Mouse (Mus musculus): Measurements from ENCODE around the gene Dnajb8. TPM values are rescaled to one million over a fixed set of nuclear protein-coding genes. Genes with fewer than 3 reads are reported as not detected.
A peak's percentile ranks its signal among the peaks of the same experiment; 100 is the strongest.

Gene Dnajb8
- polyA plus RNA-seq, 1 experiment from 2014 or later, result not detected

GRCm38 (mm10) chr6:88196054-88196732, 25.9 kb upstream of the Dnajb8 start:
- WGBS, result 3% methylated on average over 33 of the region's 33 CpGs
- Histone ChIP-seq H3K4me1 (ENCODE audit: control insufficient read depth in 2 of 2, insufficient read depth in 2 of 2, low read length in 2 of 2) (peaks cover 14 to 42% of the 10 kb centered on the region in 2 experiments; a peak in 3 of 4 replicates), H3K27ac (replicated peaks in 1 of 2; ENCODE audit: control insufficient read depth in 1 of 2, insufficient read depth in 1 of 2, low read depth in 2 of 2, low read length in 2 of 2) (peak overlapping the region; percentile 13 to 48; a peak in 1 of 4 replicates), H3K9me3 (ENCODE audit: control insufficient read depth, low read length) (no peaks in the 10 kb centered on the region), H3K4me2 (ENCODE audit: low read length) (peak overlapping the region; percentile 79), H3K27me3 (ENCODE audit: control insufficient read depth, insufficient read depth, low read length) (peaks cover 93% of the 10 kb centered on the region), H3K4me3 (ENCODE audit: control insufficient read depth in 1 of 2, insufficient read depth in 1 of 2, low read depth in 1 of 2, low read length in 2 of 2) (peak overlapping the region; percentile 54 to 56), H3K36me3 (ENCODE audit: control insufficient read depth, insufficient read depth, low read length) (no peaks in the 10 kb centered on the region), H3K9ac (ENCODE audit: low read length) (peak overlapping the region; percentile 57)
- ATAC-seq (ENCODE audit: insufficient number of reproducible peaks, insufficient read depth, low FRiP score, low read depth), result no peak

- WGBS, result under 1% methylated on average over 38 of the region's 44 CpGs
Measured at GRCm38 (mm10) chr6:88196733-88197312, 25.2 kb upstream of the Dnajb8 start.

GRCm38 (mm10) chr6:88197313-88198069, 24.6 kb upstream of the Dnajb8 start:
- H3K9me3 ChIP-seq (ENCODE audit: control insufficient read depth, low read length), result no peaks in the 10 kb centered on the region
- H3K4me3 ChIP-seq (ENCODE audit: control insufficient read depth in 1 of 2, insufficient read depth in 1 of 2, low read depth in 1 of 2, low read length in 2 of 2), result peak overlapping the region; percentile 54 to 56
- H3K4me1 ChIP-seq (ENCODE audit: control insufficient read depth in 2 of 2, insufficient read depth in 2 of 2, low read length in 2 of 2), result peaks cover 16 to 42% of the 10 kb centered on the region in 2 experiments; a peak in 3 of 4 replicates
- peaks cover 93% of the 10 kb centered on the region for H3K27me3 ChIP-seq (ENCODE audit: control insufficient read depth, insufficient read depth, low read length)
- no peaks in the 10 kb centered on the region for H3K36me3 ChIP-seq (ENCODE audit: control insufficient read depth, insufficient read depth, low read length)
- H3K9ac ChIP-seq (ENCODE audit: low read length), result peak overlapping the region; percentile 73
- ATAC-seq (ENCODE audit: insufficient number of reproducible peaks, insufficient read depth, low FRiP score, low read depth), result no peak
- 2% methylated on average over 35 of the region's 39 CpGs for WGBS
- H3K4me2 ChIP-seq (ENCODE audit: low read length), result peak overlapping the region; percentile 79
- H3K27ac ChIP-seq (replicated peaks in 1 of 2; ENCODE audit: control insufficient read depth in 1 of 2, insufficient read depth in 1 of 2, low read depth in 2 of 2, low read length in 2 of 2), result peak overlapping the region; percentile 8 to 48; a peak in 2 of 4 replicates

More at GRCm38 (mm10) chr6:88196733-88197312, 25.2 kb upstream of the Dnajb8 start:
- H3K36me3 ChIP-seq (ENCODE audit: control insufficient read depth, insufficient read depth, low read length), result no peaks in the 10 kb centered on the region
- peak overlapping the region; percentile 57 for H3K9ac ChIP-seq (ENCODE audit: low read length)
- H3K9me3 ChIP-seq (ENCODE audit: control insufficient read depth, low read length), result no peaks in the 10 kb centered on the region
- H3K4me1 ChIP-seq (ENCODE audit: control insufficient read depth in 2 of 2, insufficient read depth in 2 of 2, low read length in 2 of 2), result peaks cover 14 to 42% of the 10 kb centered on the region in 2 experiments; a peak in 3 of 4 replicates
- peak overlapping the region; percentile 79 for H3K4me2 ChIP-seq (ENCODE audit: low read length)
- H3K4me3 ChIP-seq (ENCODE audit: control insufficient read depth in 1 of 2, insufficient read depth in 1 of 2, low read depth in 1 of 2, low read length in 2 of 2), result peak overlapping the region; percentile 54 to 56
- H3K27ac ChIP-seq (replicated peaks in 1 of 2; ENCODE audit: control insufficient read depth in 1 of 2, insufficient read depth in 1 of 2, low read depth in 2 of 2, low read length in 2 of 2), result peak overlapping the region; percentile 13 to 48; a peak in 2 of 4 replicates
- H3K27me3 ChIP-seq (ENCODE audit: control insufficient read depth, insufficient read depth, low read length), result peaks cover 93% of the 10 kb centered on the region
- ATAC-seq (ENCODE audit: insufficient number of reproducible peaks, insufficient read depth, low FRiP score, low read depth), result no peak

- Histone ChIP-seq H3K9me3 (ENCODE audit: control insufficient read depth, low read length) (no peaks in the 10 kb centered on the region), H3K4me1 (ENCODE audit: control insufficient read depth in 2 of 2, insufficient read depth in 2 of 2, low read length in 2 of 2) (peaks cover 16 to 42% of the 10 kb centered on the region in 2 experiments; a peak in 3 of 4 replicates), H3K27me3 (ENCODE audit: control insufficient read depth, insufficient read depth, low read length) (peaks cover 91% of the 10 kb centered on the region), H3K36me3 (ENCODE audit: control insufficient read depth, insufficient read depth, low read length) (no peaks in the 10 kb centered on the region), H3K27ac (replicated peaks in 1 of 2; ENCODE audit: control insufficient read depth in 1 of 2, insufficient read depth in 1 of 2, low read depth in 2 of 2, low read length in 2 of 2) (peak overlapping the region in 1 of 2 experiments; percentile 48; a peak in 2 of 4 replicates), H3K9ac (ENCODE audit: low read length) (peak overlapping the region; percentile 73), H3K4me2 (ENCODE audit: low read length) (peak overlapping the region; percentile 79), H3K4me3 (ENCODE audit: control insufficient read depth in 1 of 2, insufficient read depth in 1 of 2, low read depth in 1 of 2, low read length in 2 of 2) (peak overlapping the region; percentile 54 to 56)
- peak; percentile 59 for ATAC-seq (ENCODE audit: insufficient number of reproducible peaks, insufficient read depth, low FRiP score, low read depth)
- WGBS, result under 1% methylated on average over 41 of the region's 62 CpGs
Measured at GRCm38 (mm10) chr6:88198070-88198940, 23.8 kb upstream of the Dnajb8 start.

- Histone ChIP-seq H3K27ac (replicated peaks in 1 of 2; ENCODE audit: control insufficient read depth in 1 of 2, insufficient read depth in 1 of 2, low read depth in 2 of 2, low read length in 2 of 2) (0 out of 4 replicates have a peak overlapping the region, but pooled peaks of 1 of the 2 experiments have one; percentile 14), H3K4me1 (ENCODE audit: control insufficient read depth in 2 of 2, insufficient read depth in 2 of 2, low read length in 2 of 2) (peaks cover 15 to 35% of the 10 kb centered on the region in 2 experiments; a peak in 3 of 4 replicates), H3K36me3 (ENCODE audit: control insufficient read depth, insufficient read depth, low read length) (0 out of 2 replicates have a peak, but pooled peaks cover 3% of the 10 kb centered on the region), H3K9ac (ENCODE audit: low read length) (peak overlapping the region; percentile 73), H3K4me3 (ENCODE audit: control insufficient read depth in 1 of 2, insufficient read depth in 1 of 2, low read depth in 1 of 2, low read length in 2 of 2) (peak overlapping the region; percentile 54 to 56), H3K9me3 (ENCODE audit: control insufficient read depth, low read length) (no peaks in the 10 kb centered on the region), H3K27me3 (ENCODE audit: control insufficient read depth, insufficient read depth, low read length) (peaks cover 91% of the 10 kb centered on the region), H3K4me2 (ENCODE audit: low read length) (peak overlapping the region; percentile 79)
- WGBS, result under 1% methylated on average over 39 of the region's 39 CpGs
- no peak for ATAC-seq (ENCODE audit: insufficient number of reproducible peaks, insufficient read depth, low FRiP score, low read depth)
Measured at GRCm38 (mm10) chr6:88199001-88199717, 22.9 kb upstream of the Dnajb8 start.

- H3K27ac ChIP-seq (replicated peaks in 1 of 2; ENCODE audit: control insufficient read depth in 1 of 2, insufficient read depth in 1 of 2, low read depth in 2 of 2, low read length in 2 of 2), result no peak overlapping the region
- H3K36me3 ChIP-seq (ENCODE audit: control insufficient read depth, insufficient read depth, low read length), result 0 out of 2 replicates have a peak, but pooled peaks cover 3% of the 10 kb centered on the region
- ATAC-seq (ENCODE audit: insufficient number of reproducible peaks, insufficient read depth, low FRiP score, low read depth), result no peak
- H3K27me3 ChIP-seq (ENCODE audit: control insufficient read depth, insufficient read depth, low read length), result peaks cover 91% of the 10 kb centered on the region
- peak overlapping the region; percentile 73 for H3K9ac ChIP-seq (ENCODE audit: low read length)
- H3K4me2 ChIP-seq (ENCODE audit: low read length), result peak overlapping the region; percentile 79
- WGBS, result 4% methylated on average over 50 of the region's 50 CpGs
- peak overlapping the region; percentile 54 to 56 for H3K4me3 ChIP-seq (ENCODE audit: control insufficient read depth in 1 of 2, insufficient read depth in 1 of 2, low read depth in 1 of 2, low read length in 2 of 2)
- peaks cover 12 to 33% of the 10 kb centered on the region in 2 experiments; a peak in 3 of 4 replicates for H3K4me1 ChIP-seq (ENCODE audit: control insufficient read depth in 2 of 2, insufficient read depth in 2 of 2, low read length in 2 of 2)
- no peaks in the 10 kb centered on the region for H3K9me3 ChIP-seq (ENCODE audit: control insufficient read depth, low read length)
Measured at GRCm38 (mm10) chr6:88199718-88200692, 22.1 kb upstream of the Dnajb8 start.
